ENCODE assay signal across 8 mouse cellular contexts in the genomic region with DNA sequence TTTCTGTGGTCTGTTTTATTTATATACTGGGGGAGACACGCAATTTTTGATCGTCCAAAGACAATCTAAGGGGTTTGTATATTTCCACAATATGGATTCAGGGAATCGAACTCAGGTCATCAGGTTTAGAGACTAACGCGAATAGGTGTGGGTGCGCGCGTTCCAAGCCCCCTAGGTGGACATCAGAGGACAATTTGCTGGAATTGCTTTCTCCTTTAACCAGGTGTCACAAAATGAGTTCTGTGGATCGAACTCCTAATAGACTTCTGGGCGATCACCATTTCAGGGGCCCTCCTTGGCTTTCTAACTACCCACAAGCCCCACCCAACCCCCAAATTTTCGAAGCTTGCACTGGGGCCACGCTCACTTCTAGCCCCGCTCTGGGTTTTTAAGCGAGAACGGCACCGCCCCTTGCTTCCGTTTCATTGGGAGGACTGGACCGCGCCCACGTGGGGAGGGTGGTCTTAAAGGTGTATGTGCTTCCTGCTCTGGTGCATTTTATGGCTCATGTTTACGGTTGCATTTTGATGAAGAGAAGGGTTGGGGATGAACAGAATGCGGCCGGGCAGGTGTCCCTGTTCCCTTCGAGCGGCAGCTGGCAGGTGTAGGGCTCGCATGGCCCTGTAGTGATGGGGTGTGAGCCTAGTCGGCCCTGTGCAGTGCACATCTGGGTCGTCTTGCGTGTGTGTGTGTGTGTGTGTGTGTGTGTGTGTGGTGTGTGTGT. TPM values are rescaled to one million over a fixed set of nuclear protein-coding genes. Genes with fewer than 3 reads are reported as not detected.
DNase-seq lines count a peak whose midpoint lies in the region; ATAC-seq lines count a peak whose summit lies in the region.

No protein-coding gene starts in this region.

- H3K27me3 ChIP-seq in hindbrain, embryonic 16.5 days (replicated peaks; ENCODE audit: control insufficient read depth, insufficient read depth, low read length), result no peaks in the 10 kb centered on the region

- H3K27ac ChIP-seq in hindbrain, embryonic 16.5 days (ENCODE audit: low read depth, low read length), result peak overlapping the region; percentile 80

- DNase-seq in T-cell, adult 2 months (ENCODE audit: low spot score), result peak; percentile 81
- DNase-seq in cerebellum, postnatal 25 days, result peak; percentile 82 to 89
- DNase-seq in gastrocnemius, adult 18-20 months (ENCODE audit: low spot score), result peak; percentile 88
- DNase-seq in left cerebral cortex, postnatal 14 days (ENCODE audit: low spot score in 2 of 2), result peak; percentile 79 to 87
- peak; percentile 76 for DNase-seq in right cerebral cortex, postnatal 25 days
- DNase-seq in urinary bladder, postnatal 4 days (ENCODE audit: low spot score in 2 of 2), result peak; percentile 80 to 84

- intact Hi-C loops in left cerebral cortex, postnatal 14 days (cut with DNase I), result no loop called here

- ATAC-seq in hindbrain, embryonic 16.5 days, result peak; percentile 44
- ATAC-seq in megakaryocyte progenitor cell, adult 5-6 weeks (replicated peaks; ENCODE audit: poor library complexity), result peak; percentile 59

- H3K4me1 ChIP-seq in hindbrain, embryonic 16.5 days (ENCODE audit: control insufficient read depth, insufficient read depth, low read depth, low read length), result peaks cover 26% of the 10 kb centered on the region

- peaks cover under 1% of the 10 kb centered on the region; the same call in 1 of the 2 replicates for H3K36me3 ChIP-seq in hindbrain, embryonic 16.5 days (ENCODE audit: control insufficient read depth, insufficient read depth, low read length)

- H3K9ac ChIP-seq in hindbrain, embryonic 16.5 days (ENCODE audit: low read depth, low read length), result peak overlapping the region; percentile 64

- H3K4me2 ChIP-seq in hindbrain, embryonic 16.5 days (ENCODE audit: low read length), result peak overlapping the region; percentile 94

- H3K9me3 ChIP-seq in hindbrain, embryonic 16.5 days (ENCODE audit: control insufficient read depth, low read length), result no peaks in the 10 kb centered on the region

- 6% methylated on average over 29 of the region's 29 CpGs for WGBS in hindbrain, embryonic 16.5 days

- H3K4me3 ChIP-seq in hindbrain, embryonic 16.5 days (ENCODE audit: low read length), result peak overlapping the region; percentile 40

RNA-seq across cellular contexts. Expression of gene Pias4, which starts 1.0 kb away (rescaled TPM):
- total RNA-seq in gastrocnemius, adult 18-20 months (2021), result 10 to 100 TPM; 15.3 to 17.1 TPM
- polyA plus RNA-seq in hindbrain, embryonic 16.5 days (2015; fragmentation: Nextera tagmentation; extraction: Ambion mirVana), result 47.1 and 56.9 TPM in 2 replicates
- 10 to 100 TPM; 23.7 to 29.9 TPM for total RNA-seq in left cerebral cortex, postnatal 14 days (2021)
- total RNA-seq in megakaryocyte progenitor cell, adult 5-6 weeks (2015), result 9.4 and 10.0 TPM in 2 replicates
- 9.4 and 9.8 TPM in 2 replicates for total RNA-seq in megakaryocyte progenitor cell, adult 5-6 weeks (2017)

RNA-seq across cellular contexts. Expression of gene Eef2, which starts 7.7 kb away (rescaled TPM):
- total RNA-seq in gastrocnemius, adult 18-20 months (2021), result 1,000 to 10,000 TPM; 1,320 to 1,335 TPM
- polyA plus RNA-seq in hindbrain, embryonic 16.5 days (2015; fragmentation: Nextera tagmentation; extraction: Ambion mirVana), result 525 and 551 TPM in 2 replicates
- 100 to 1,000 TPM; 936 to 941 TPM for total RNA-seq in left cerebral cortex, postnatal 14 days (2021)
- total RNA-seq in megakaryocyte progenitor cell, adult 5-6 weeks (2015), result 526 and 599 TPM in 2 replicates
- 1,508 and 1,553 TPM in 2 replicates for total RNA-seq in megakaryocyte progenitor cell, adult 5-6 weeks (2017)

RNA-seq across cellular contexts. Expression of gene Dapk3, which starts 14.1 kb away (rescaled TPM):
- total RNA-seq in gastrocnemius, adult 18-20 months (2021), result 10 to 100 TPM; 25.5 to 28.4 TPM
- polyA plus RNA-seq in hindbrain, embryonic 16.5 days (2015; fragmentation: Nextera tagmentation; extraction: Ambion mirVana), result 49.0 and 58.7 TPM in 2 replicates
- total RNA-seq in left cerebral cortex, postnatal 14 days (2021), result 10 to 100 TPM; 72.2 to 73.3 TPM
- 15.5 and 17.2 TPM in 2 replicates for total RNA-seq in megakaryocyte progenitor cell, adult 5-6 weeks (2015)
- total RNA-seq in megakaryocyte progenitor cell, adult 5-6 weeks (2017), result 37.2 and 54.7 TPM in 2 replicates

RNA-seq across cellular contexts. Expression of gene 4930442H23Rik, which starts 15.0 kb away (rescaled TPM):
- total RNA-seq in gastrocnemius, adult 18-20 months (2021), result not detected
- polyA plus RNA-seq in hindbrain, embryonic 16.5 days (2015; fragmentation: Nextera tagmentation; extraction: Ambion mirVana), result not detected in 2 replicates
- not detected for total RNA-seq in left cerebral cortex, postnatal 14 days (2021)
- total RNA-seq in megakaryocyte progenitor cell, adult 5-6 weeks (2015), result not detected in 2 replicates
- total RNA-seq in megakaryocyte progenitor cell, adult 5-6 weeks (2017), result not detected in 2 replicates

RNA-seq across cellular contexts. Expression of gene Nmrk2, which starts 33.2 kb away (rescaled TPM):
- 100 to 1,000 TPM in 1 of 2 experiments, 10 to 100 TPM in 1; 59.9 to 118 TPM for total RNA-seq in gastrocnemius, adult 18-20 months (2021)
- 0.09 and 0.24 TPM in 2 replicates for polyA plus RNA-seq in hindbrain, embryonic 16.5 days (2015; fragmentation: Nextera tagmentation; extraction: Ambion mirVana)
- under 1 TPM in 1 of 2 experiments, not detected in 1; 0.17 TPM for total RNA-seq in left cerebral cortex, postnatal 14 days (2021)
- not detected in 2 replicates for total RNA-seq in megakaryocyte progenitor cell, adult 5-6 weeks (2015)
- total RNA-seq in megakaryocyte progenitor cell, adult 5-6 weeks (2017), result not detected in 2 replicates

Comparison
In these comparisons a context has a peak if more than half of its experiments do, and no peak if none do; other contexts are left out.
1. Peak in every context shown above with its lines: DNase-seq, ATAC-seq, H3K4me3 ChIP-seq and H3K27ac ChIP-seq.